ENCODE assay signal across 9 mouse cellular contexts in genomic region chr1:23959415-23959732, GRCm38 (mm10). TPM values are rescaled to one million over a fixed set of nuclear protein-coding genes. Genes with fewer than 3 reads are reported as not detected.
A peak's percentile ranks its signal among the peaks of the same experiment; 100 is the strongest.
DNase-seq lines count a peak whose midpoint lies in the region; ATAC-seq and TF ChIP-seq lines count a peak whose summit lies in the region.
"Had no signal": no experiment of that assay in that cellular context is flagged by ENCODE, and none has a peak within 500 bp of the region (broad histone marks: within the 10 kb centered on the region; RNA-seq: fewer than 3 reads in every experiment).

No protein-coding gene starts in this region.

- no peaks in the 10 kb centered on the region for H3K27me3 ChIP-seq in hindbrain, embryonic 14.5 days (ENCODE audit: control insufficient read depth, insufficient read depth, low read length)
- no peaks in the 10 kb centered on the region; the same call in 1 of the 2 replicates for H3K27me3 ChIP-seq in midbrain, embryonic 12.5 days

- no peaks in the 10 kb centered on the region for H3K4me1 ChIP-seq in hindbrain, embryonic 14.5 days (replicated peaks; ENCODE audit: control insufficient read depth, insufficient read depth, low read length)
- H3K4me1 ChIP-seq in midbrain, embryonic 12.5 days: no peaks in the 10 kb centered on the region

- H3K9me3 ChIP-seq in hindbrain, embryonic 14.5 days (ENCODE audit: control insufficient read depth, low read length): no peaks in the 10 kb centered on the region
- H3K9me3 ChIP-seq in midbrain, embryonic 12.5 days: no peaks in the 10 kb centered on the region

- WGBS in hindbrain, embryonic 14.5 days: 12% methylated on average over 6 of the region's 6 CpGs
- 18% methylated on average over 6 of the region's 6 CpGs for WGBS in midbrain, embryonic 12.5 days

- H3K36me3 ChIP-seq in hindbrain, embryonic 14.5 days (replicated peaks; ENCODE audit: control insufficient read depth, insufficient read depth): no peaks in the 10 kb centered on the region
- no peaks in the 10 kb centered on the region for H3K36me3 ChIP-seq in midbrain, embryonic 12.5 days

- TF ChIP-seq CTCF in brain, embryonic 14.5 days (IDR thresholded peaks at IDR 0.05; ENCODE audit: borderline replicate concordance, extremely low read depth, insufficient read depth, insufficient read length): no peak

- TF ChIP-seq POLR2A in brain, embryonic 14.5 days (IDR thresholded peaks at IDR 0.05; ENCODE audit: borderline replicate concordance, extremely low read depth, insufficient read depth, insufficient read length, poor library complexity, severe bottlenecking): no peak

- DNase-seq in CD4-positive, CD25-positive, alpha-beta regulatory T cell, adult 2 months (ENCODE audit: low read depth, low spot score): peak; percentile 2
- peak; percentile 13 for DNase-seq in brain, embryonic 14.5 days (ENCODE audit: low read depth)
- DNase-seq in hindbrain, embryonic 14.5 days (ENCODE audit: low spot score): no peak
- DNase-seq in layer of hippocampus, adult 11-12 months (ENCODE audit: low spot score): no peak
- DNase-seq in left cerebral cortex, adult 8-10 months (ENCODE audit: low spot score in 2 of 2): no peak
- DNase-seq: kidney, adult 18-20 months had no signal

- ATAC-seq in CD4-positive, CD25-positive, alpha-beta regulatory T cell, adult 4 months: no peak
- no peak for ATAC-seq in hindbrain, embryonic 14.5 days (ENCODE audit: low FRiP score)
- ATAC-seq in midbrain, embryonic 12.5 days (ENCODE audit: low FRiP score, low read depth): peak; percentile 41; the same call in 1 of the 2 replicates
- no peak for ATAC-seq in megakaryocyte, adult 5-6 weeks (ENCODE audit: poor library complexity, severe bottlenecking)

- no peak overlapping the region for H3K27ac ChIP-seq in hindbrain, embryonic 14.5 days
- no peak overlapping the region for H3K27ac ChIP-seq in midbrain, embryonic 12.5 days (replicated peaks)

- peak overlapping the region; percentile 4; the same call in 1 of the 2 replicates for H3K4me3 ChIP-seq in hindbrain, embryonic 14.5 days (replicated peaks; ENCODE audit: low read length)
- peak overlapping the region; percentile 10; the same call in 1 of the 2 replicates for H3K4me3 ChIP-seq in midbrain, embryonic 12.5 days

- H3K9ac ChIP-seq in hindbrain, embryonic 14.5 days: no peak overlapping the region
- no peak overlapping the region for H3K9ac ChIP-seq in midbrain, embryonic 12.5 days (replicated peaks)

- peak overlapping the region; percentile 38 for H3K4me2 ChIP-seq in hindbrain, embryonic 14.5 days (replicated peaks)
- H3K4me2 ChIP-seq in midbrain, embryonic 12.5 days (replicated peaks): peak overlapping the region; percentile 21

RNA-seq across cellular contexts. Expression of gene Smap1, which starts 37.3 kb away (rescaled TPM):
- 10 to 100 TPM; 43.7 to 49.4 TPM for polyA plus RNA-seq in CD4-positive, CD25-positive, alpha-beta regulatory T cell, adult 4 months (2017; shearing (Covaris generic))
- 124 and 156 TPM in 2 replicates for polyA plus RNA-seq in brain, embryonic 14.5 days (2012; rRNA removed)
- polyA plus RNA-seq in hindbrain, embryonic 14.5 days (2014; fragmentation: Nextera tagmentation; extraction: Ambion mirVana): 119 and 131 TPM in 2 replicates
- polyA plus RNA-seq in midbrain, embryonic 12.5 days (2016; fragmentation: Nextera tagmentation; extraction: Ambion mirVana): 63.7 and 72.6 TPM in 2 replicates
- total RNA-seq in left cerebral cortex, adult 8-10 months (2022): 100 to 1,000 TPM; 131 to 152 (median 139) TPM
- total RNA-seq in megakaryocyte, adult 5-6 weeks (2015): 63.1 and 70.6 TPM in 2 replicates
- total RNA-seq in megakaryocyte, adult 5-6 weeks (2017): 28.7 and 39.4 TPM in 2 replicates

RNA-seq across cellular contexts. Expression of gene Sdhaf4, which starts 46.1 kb away (rescaled TPM):
- polyA plus RNA-seq in CD4-positive, CD25-positive, alpha-beta regulatory T cell, adult 4 months (2017; shearing (Covaris generic)): 10 to 100 TPM; 68.4 to 82.9 TPM
- 48.9 and 56.5 TPM in 2 replicates for polyA plus RNA-seq in brain, embryonic 14.5 days (2012; rRNA removed)
- 104 and 115 TPM in 2 replicates for polyA plus RNA-seq in hindbrain, embryonic 14.5 days (2014; fragmentation: Nextera tagmentation; extraction: Ambion mirVana)
- polyA plus RNA-seq in midbrain, embryonic 12.5 days (2016; fragmentation: Nextera tagmentation; extraction: Ambion mirVana): 88.9 and 91.6 TPM in 2 replicates
- 10 to 100 TPM; 45.8 to 54.6 (median 51.3) TPM for total RNA-seq in left cerebral cortex, adult 8-10 months (2022)
- total RNA-seq in megakaryocyte, adult 5-6 weeks (2015): 17.3 and 20.7 TPM in 2 replicates
- 4.4 and 4.9 TPM in 2 replicates for total RNA-seq in megakaryocyte, adult 5-6 weeks (2017)

Comparison
In these comparisons a context has a peak if more than half of its experiments do, and no peak if none do; other contexts are left out.
1. DNase-seq: peak in CD4-positive, CD25-positive, alpha-beta regulatory T cell, adult 2 months (single experiment) and brain, embryonic 14.5 days (single experiment); none in hindbrain, embryonic 14.5 days (single experiment), layer of hippocampus, adult 11-12 months (single experiment) and left cerebral cortex, adult 8-10 months (0 of 2).